Mouse (Mus musculus): ENCODE data around the gene Nol4l.
A peak's percentile ranks its signal among the peaks of the same experiment; 100 is the strongest.
"Not testable (repeated sequence)": the region's sequence is repeated elsewhere in the genome, so short reads cannot be mapped to it uniquely, and the experiment has no call there.

The Nol4l gene

GRCm38 (mm10) chr2:153509211-153510029 lies 20.4 kb downstream of the Nol4l start:
- DNase-seq: peak; percentile 30

- DNase-seq: no peak
These were observed 21.4 kb downstream of the Nol4l start for GRCm38 (mm10) chr2:153508405-153508804.

- no peak for DNase-seq
These were observed 21.8 kb downstream of the Nol4l start for GRCm38 (mm10) chr2:153507969-153508368.

- DNase-seq: no peak
These were observed 23.4 kb downstream of the Nol4l start for GRCm38 (mm10) chr2:153506385-153506784.

DNA sequence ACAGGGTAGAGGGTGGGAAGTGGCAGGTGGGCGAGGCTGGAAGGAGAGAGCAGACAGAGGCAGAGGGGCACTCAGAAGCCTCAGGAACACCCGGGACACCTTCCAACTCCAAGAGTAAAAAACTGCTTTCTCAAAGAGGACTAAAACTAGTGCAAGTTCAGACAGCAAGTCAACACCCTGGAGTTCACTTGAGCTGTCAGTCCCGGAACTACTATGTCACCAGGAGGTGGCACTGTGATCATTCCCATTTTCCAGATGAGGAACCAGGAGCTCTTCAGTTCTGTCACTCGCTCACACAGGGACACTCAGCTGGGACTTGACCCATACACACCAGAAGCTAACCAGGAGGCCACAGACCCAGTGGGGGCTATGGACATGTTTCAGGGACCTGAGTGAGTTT lies 30.6 kb downstream of the Nol4l start:
- DNase-seq: no peak

GRCm38 (mm10) chr2:153496898-153497297 lies 32.9 kb downstream of the Nol4l start:
- DNase-seq: peak; percentile 53

- DNase-seq: no peak
These were observed 33.5 kb downstream of the Nol4l start for GRCm38 (mm10) chr2:153496301-153496700.

- no peak for DNase-seq
These were observed 34.0 kb downstream of the Nol4l start for GRCm38 (mm10) chr2:153495818-153496217.

DNA sequence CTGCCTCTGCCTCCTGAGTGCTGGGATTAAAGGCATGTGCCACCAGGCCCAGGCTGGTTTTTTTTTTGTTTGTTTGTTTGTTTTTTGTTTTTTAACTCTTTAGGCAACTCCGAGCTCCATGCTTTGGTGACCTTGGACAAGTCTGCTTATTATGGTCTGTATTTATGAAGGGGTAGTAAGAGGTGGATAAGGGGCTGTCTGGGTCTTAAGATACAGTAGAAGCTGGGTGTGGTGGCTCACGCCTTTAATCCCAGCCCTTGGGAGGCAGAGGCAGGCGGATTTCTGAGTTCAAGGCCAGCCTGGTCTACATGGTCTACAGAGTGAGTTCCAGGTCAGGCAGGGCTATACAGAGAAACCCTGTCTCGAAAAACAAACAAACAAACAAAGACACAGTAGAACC lies 34.4 kb downstream of the Nol4l start:
- not testable (repeated sequence) for DNase-seq

DNA sequence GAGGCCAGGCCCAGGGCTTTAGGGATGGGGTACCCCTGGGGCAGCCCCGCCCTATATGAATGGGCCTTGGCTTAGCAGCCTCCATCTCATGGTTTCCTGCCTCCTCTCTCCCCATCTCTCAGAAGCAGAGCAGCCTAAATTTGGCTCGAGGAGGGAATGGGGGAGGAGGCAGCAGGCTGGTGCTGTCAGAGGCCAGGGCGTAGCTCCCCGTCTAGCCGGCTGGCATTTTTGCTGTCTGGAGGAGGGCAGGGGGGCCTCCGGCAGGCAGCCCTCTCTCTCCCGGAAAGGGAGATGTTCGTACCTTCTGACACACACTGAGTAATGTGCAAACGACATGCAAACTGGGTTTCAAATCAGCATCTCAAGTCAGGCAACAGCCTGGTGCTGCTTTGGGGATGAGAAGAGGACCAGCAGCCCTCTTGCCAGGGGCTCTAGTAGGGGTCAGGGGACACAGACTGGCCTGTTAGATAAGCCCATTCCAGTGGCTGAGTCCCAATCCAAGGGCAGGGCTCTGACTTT lies 35.4 kb downstream of the Nol4l start:
- DNase-seq: no peak

GRCm38 (mm10) chr2:153493781-153494292 lies 35.9 kb downstream of the Nol4l start:
- DNase-seq: no peak

DNA sequence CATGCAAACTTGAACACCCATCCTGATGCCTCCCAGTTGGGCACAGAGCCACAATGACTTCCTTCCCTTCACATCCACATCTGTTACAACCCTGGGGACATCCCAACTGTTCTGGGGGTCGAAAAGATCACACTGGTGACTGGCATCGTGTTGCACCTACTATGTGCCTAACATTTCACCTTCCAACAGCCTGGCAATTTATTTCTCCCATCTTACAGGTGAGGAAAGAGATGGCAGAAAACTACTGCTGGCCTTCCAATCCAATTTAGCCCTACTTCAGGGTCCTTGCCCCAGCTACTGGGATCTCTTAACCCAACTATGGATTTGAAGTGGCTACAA lies 36.4 kb downstream of the Nol4l start:
- DNase-seq: no peak

- peak; percentile 87 for DNase-seq
These were observed 37.0 kb downstream of the Nol4l start, which contains the start of gene 4930404H24Rik for GRCm38 (mm10) chr2:153492573-153493392. 4930404H24Rik (plus strand) TSS chr2:153492790.

- no peak for DNase-seq
These were observed 37.6 kb downstream of the Nol4l start for GRCm38 (mm10) chr2:153492179-153492517.

- DNase-seq: no peak
These were observed 38.1 kb downstream of the Nol4l start for GRCm38 (mm10) chr2:153491512-153492178.

GRCm38 (mm10) chr2:153490940-153491339 lies 38.8 kb downstream of the Nol4l start:
- DNase-seq: no peak

DNA sequence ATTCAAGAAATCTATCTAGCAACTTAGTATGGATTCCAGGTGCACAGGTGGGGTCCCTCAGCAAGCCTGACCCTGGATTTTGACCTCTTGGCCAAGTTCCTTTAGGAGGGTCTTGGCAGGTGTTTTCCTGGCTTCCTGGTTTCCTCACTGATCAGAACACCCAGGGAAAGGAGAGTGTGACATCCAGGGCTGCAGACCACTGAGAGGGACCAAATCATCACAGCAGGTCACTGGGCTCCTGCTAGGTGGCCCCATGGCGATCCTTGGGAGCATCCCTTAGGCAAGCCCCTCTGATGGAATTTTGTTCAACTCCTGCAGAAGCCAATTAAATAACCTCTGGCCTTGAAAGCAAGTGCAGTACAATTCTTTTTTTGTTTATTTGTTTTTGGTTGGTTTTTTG lies 39.7 kb downstream of the Nol4l start:
- no peak for DNase-seq

GRCm38 (mm10) chr2:153484071-153484470 lies 45.7 kb downstream of the Nol4l start:
- DNase-seq: no peak

GRCm38 (mm10) chr2:153483118-153483983 lies 46.4 kb downstream of the Nol4l start:
- peak; percentile 84 for DNase-seq

- DNase-seq: peak; percentile 57
These were observed 48.0 kb downstream of the Nol4l start for GRCm38 (mm10) chr2:153481861-153482120.

- peak; percentile 67 for DNase-seq
These were observed 48.5 kb downstream of the Nol4l start for GRCm38 (mm10) chr2:153481108-153481860.

DNA sequence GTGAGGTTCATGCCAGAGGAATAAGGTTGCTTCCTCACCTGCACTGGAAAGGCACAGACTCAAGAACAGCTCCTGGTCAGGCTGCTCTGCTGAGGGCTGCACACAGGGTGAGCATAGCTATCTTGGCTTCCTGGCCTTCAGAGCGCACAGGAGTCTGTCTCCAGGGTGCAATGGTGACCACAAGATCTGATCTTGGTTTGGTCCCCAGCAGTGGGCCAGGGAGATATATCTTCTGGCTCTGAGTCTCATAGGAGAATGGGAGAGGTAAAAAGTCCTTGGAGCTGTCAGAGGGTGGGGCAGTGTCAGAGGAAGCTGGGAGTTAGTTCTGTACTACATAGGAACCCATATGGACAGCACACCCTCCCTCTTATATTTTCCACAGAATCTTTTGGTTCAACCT lies 50.3 kb downstream of the Nol4l start:
- no peak for DNase-seq
